Mouse (Mus musculus) layer of hippocampus, adult 9-11 months (tissue): ENCODE results near the gene Ddx56.

Experiments
- DNase-seq: peaks from one replicate; pipeline ENCODE4 v3.0.0; 2022

Gene Ddx56

GRCm38 (mm10) chr11:6267320-6268254 is at the start of gene Ddx56:
Ddx56 (minus strand) TSS chr11:6267772.
- DNase-seq = peak; percentile 96

- DNase-seq = no peak
Measured at GRCm38 (mm10) chr11:6316821-6317220, 49.2 kb upstream of the Ddx56 start.

- DNase-seq = no peak
Measured at GRCm38 (mm10) chr11:6313874-6314406, 46.4 kb upstream of the Ddx56 start.

- no peak for DNase-seq
Measured at GRCm38 (mm10) chr11:6308181-6308580, 40.6 kb upstream of the Ddx56 start.

GRCm38 (mm10) chr11:6305943-6306430 is 38.4 kb upstream of the Ddx56 start:
- DNase-seq = no peak

GRCm38 (mm10) chr11:6302793-6303192 is 35.2 kb upstream of the Ddx56 start:
- no peak for DNase-seq

- peak; percentile 38 for DNase-seq
Measured at GRCm38 (mm10) chr11:6299435-6299834, 31.9 kb upstream of the Ddx56 start.

- no peak for DNase-seq
Measured at GRCm38 (mm10) chr11:6296077-6296476, 28.5 kb upstream of the Ddx56 start.

- DNase-seq = no peak
Measured at GRCm38 (mm10) chr11:6294632-6295031, 27.1 kb upstream of the Ddx56 start.

GRCm38 (mm10) chr11:6293601-6294000 is 26.0 kb upstream of the Ddx56 start:
- DNase-seq = no peak

GRCm38 (mm10) chr11:6292988-6293349 is 25.4 kb upstream of the Ddx56 start:
- DNase-seq = no peak

GRCm38 (mm10) chr11:6292116-6292987 is 24.8 kb upstream of the Ddx56 start:
- peak; percentile 87 for DNase-seq

GRCm38 (mm10) chr11:6291401-6292115 is 24.0 kb upstream of the Ddx56 start, which contains the start of gene Ogdh:
Ogdh (plus strand) TSS chr11:6291633.
- DNase-seq = peak; percentile 98

GRCm38 (mm10) chr11:6290883-6291282 is 23.3 kb upstream of the Ddx56 start:
- DNase-seq = no peak

- no peak for DNase-seq
Measured at GRCm38 (mm10) chr11:6290138-6290537, 22.6 kb upstream of the Ddx56 start.

- DNase-seq = no peak
Measured at GRCm38 (mm10) chr11:6282940-6283339, 15.4 kb upstream of the Ddx56 start.

GRCm38 (mm10) chr11:6276466-6276865 is 8.9 kb upstream of the Ddx56 start:
- DNase-seq = no peak

- DNase-seq = no peak
Measured at GRCm38 (mm10) chr11:6275094-6275484, 7.5 kb upstream of the Ddx56 start.

GRCm38 (mm10) chr11:6274387-6275093 is 7.0 kb upstream of the Ddx56 start, which contains the start of gene Tmed4:
Tmed4 (minus strand) TSS chr11:6274870.
- peak; percentile 97 for DNase-seq

- DNase-seq = no peak
Measured at GRCm38 (mm10) chr11:6273607-6274006, 6.0 kb upstream of the Ddx56 start.

GRCm38 (mm10) chr11:6266621-6267020 is 951 bp downstream of the Ddx56 start:
- DNase-seq = no peak
